Mouse (Mus musculus): Measurements from ENCODE around the gene Aurka.

The Aurka gene

GRCm38 (mm10) chr2:172338206-172338942 is 32.0 kb downstream of the Aurka start:
- no peak for DNase-seq (ENCODE audit: extremely low spot score)

DNA sequence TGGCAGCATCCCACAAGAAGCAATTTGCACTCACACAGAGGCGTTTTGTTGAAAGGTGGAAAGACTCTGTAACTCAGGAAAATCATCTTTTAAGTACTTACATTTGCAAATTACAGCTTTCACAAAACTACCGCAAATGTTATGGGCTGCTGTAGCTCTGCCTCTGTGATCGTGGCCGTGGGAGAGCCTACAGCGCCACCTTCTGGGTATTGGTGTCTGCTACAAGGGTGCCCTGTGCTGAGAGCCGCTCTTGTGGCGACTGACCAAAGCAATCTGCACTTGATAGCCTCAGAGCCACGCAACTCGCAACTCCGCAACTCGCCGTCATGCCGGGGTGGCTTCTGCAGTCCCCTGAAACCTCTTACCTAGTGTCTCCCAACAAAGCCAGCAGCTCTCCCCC is 41.2 kb downstream of the Aurka start:
- DNase-seq (ENCODE audit: extremely low spot score): peak; percentile 79

DNA sequence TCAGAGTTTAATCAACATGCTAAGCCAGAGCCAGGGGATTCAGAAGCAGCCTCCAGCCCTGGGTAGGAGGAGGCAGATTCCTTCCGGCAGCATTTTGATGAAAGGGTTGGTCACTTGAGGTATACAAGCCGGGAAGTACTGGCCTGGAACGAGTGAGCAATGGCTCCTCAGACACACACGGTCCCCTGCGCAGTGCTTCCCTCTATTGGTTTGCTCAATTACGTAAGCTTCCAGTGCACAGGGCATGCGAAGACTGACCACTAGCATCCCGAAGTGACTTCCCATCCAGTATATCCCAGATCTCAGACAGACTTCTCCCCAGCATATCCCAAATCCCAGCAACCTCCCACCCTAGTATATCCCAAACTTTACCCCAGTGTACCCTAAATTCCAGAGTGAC is 42.1 kb downstream of the Aurka start:
- no peak for DNase-seq (ENCODE audit: extremely low spot score)

DNA sequence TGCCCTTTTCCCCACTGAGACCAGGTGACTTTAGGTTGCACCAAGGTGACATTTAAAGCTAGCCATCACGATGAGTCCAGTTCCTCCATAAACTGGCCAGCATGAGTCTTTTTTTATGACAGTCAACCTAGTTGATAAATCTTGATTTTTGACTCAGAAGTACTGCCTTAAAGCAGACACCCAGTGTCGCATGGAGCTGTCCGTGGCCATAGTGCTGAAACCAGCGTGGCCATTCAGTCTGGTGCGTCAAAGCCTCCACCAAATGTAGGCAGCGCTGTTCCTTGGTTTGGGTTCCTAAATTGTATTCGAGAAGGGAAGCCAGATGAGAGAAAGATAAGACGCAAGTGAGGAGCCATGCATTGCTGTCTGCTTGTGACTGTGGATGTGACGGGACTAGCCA is 49.5 kb downstream of the Aurka start:
- DNase-seq (ENCODE audit: extremely low spot score): peak; percentile 77

DNA sequence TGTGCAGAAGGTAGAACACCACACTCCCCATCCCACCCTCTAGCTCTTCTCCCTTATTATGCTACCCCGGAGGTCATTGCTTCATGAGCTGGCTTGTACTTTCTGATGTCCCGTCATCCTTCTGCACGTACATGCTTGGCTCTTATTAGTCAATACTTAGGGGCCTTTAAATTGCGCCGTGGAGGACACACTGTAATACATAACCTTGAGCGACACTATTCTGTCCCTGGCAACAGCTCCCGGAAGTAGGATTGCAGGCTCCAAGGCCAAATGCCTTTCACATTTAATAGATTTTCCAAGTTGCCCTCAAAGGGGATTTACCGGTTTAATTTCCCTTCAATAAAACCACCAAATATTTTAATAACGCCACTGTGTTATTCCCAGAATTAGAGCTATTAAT is 58.6 kb downstream of the Aurka start:
- DNase-seq (ENCODE audit: extremely low spot score): no peak

GRCm38 (mm10) chr2:172306544-172306943 is 63.8 kb downstream of the Aurka start:
- DNase-seq (ENCODE audit: extremely low spot score): no peak
